Mouse (Mus musculus) heart, adult 11 months (tissue): Measurements from ENCODE around the gene Shisa5.

ENCODE experiments used
- DNase-seq: peaks from one replicate; pipeline ENCODE4 v3.0.0; 2022

Shisa5 gene

GRCm38 (mm10) chr9:109054712-109055111 lies 16.3 kb downstream of the Shisa5 start:
- DNase-seq = peak; percentile 99

GRCm38 (mm10) chr9:109055271-109056030 lies 17.1 kb downstream of the Shisa5 start:
- peak; percentile 93 for DNase-seq

GRCm38 (mm10) chr9:109056081-109056690 lies 17.8 kb downstream of the Shisa5 start:
- DNase-seq = peak; percentile 93

- DNase-seq = peak; percentile 90
Observed at GRCm38 (mm10) chr9:109056916-109057315, 18.6 kb downstream of the Shisa5 start.

- DNase-seq = peak; percentile 94
Observed at GRCm38 (mm10) chr9:109057543-109057942, 19.2 kb downstream of the Shisa5 start.

GRCm38 (mm10) chr9:109058006-109058765 lies 19.8 kb downstream of the Shisa5 start:
- DNase-seq = peak; percentile 94

GRCm38 (mm10) chr9:109059136-109059903 lies 21.0 kb downstream of the Shisa5 start, which contains the start of gene Trex1:
TSS of gene Trex1 (minus strand) at chr9:109059734.
- DNase-seq = peak; percentile 100

- peak; percentile 92 for DNase-seq
Observed at GRCm38 (mm10) chr9:109060184-109060897, 22.0 kb downstream of the Shisa5 start.

GRCm38 (mm10) chr9:109060898-109061295 lies 22.5 kb downstream of the Shisa5 start:
- peak; percentile 89 for DNase-seq

GRCm38 (mm10) chr9:109068095-109068735 lies 29.9 kb downstream of the Shisa5 start:
- no peak for DNase-seq

- DNase-seq = peak; percentile 99
Observed at GRCm38 (mm10) chr9:109073661-109074573, 35.6 kb downstream of the Shisa5 start, which contains the start of gene Atrip. TSS of gene Atrip (minus strand) at chr9:109074124.

GRCm38 (mm10) chr9:109080516-109080915 lies 42.2 kb downstream of the Shisa5 start:
- DNase-seq = no peak

- no peak for DNase-seq
Observed at GRCm38 (mm10) chr9:109081749-109082123, 43.4 kb downstream of the Shisa5 start.

- peak; percentile 99 for DNase-seq
Observed at GRCm38 (mm10) chr9:109082124-109082800, 43.9 kb downstream of the Shisa5 start, which contains the start of the genes Ccdc51 and Tma7. TSS of gene Ccdc51 (plus strand) at chr9:109082493. TSS of gene Tma7 (minus strand) at chr9:109082587.

- DNase-seq = no peak
Observed at GRCm38 (mm10) chr9:109084922-109085321, 46.6 kb downstream of the Shisa5 start.

- DNase-seq = peak; percentile 90
Observed at GRCm38 (mm10) chr9:109087987-109088386, 49.6 kb downstream of the Shisa5 start.

- DNase-seq = no peak
Observed at GRCm38 (mm10) chr9:109090446-109090845, 52.1 kb downstream of the Shisa5 start.

GRCm38 (mm10) chr9:109091802-109092201 lies 53.4 kb downstream of the Shisa5 start:
- no peak for DNase-seq

- no peak for DNase-seq
Observed at GRCm38 (mm10) chr9:109092799-109093198, 54.4 kb downstream of the Shisa5 start.
